Mouse (Mus musculus): Measurements from ENCODE around the gene Olfr568. TPM values are rescaled to one million over a fixed set of nuclear protein-coding genes. Genes with fewer than 3 reads are reported as not detected.

Olfr568 gene
- polyA plus RNA-seq, 1 experiment from 2014 or later = not detected

Other genes starting within 250 kb of the Olfr568 start
- not detected in 2 replicates for gene Olfr554, start 238.7 kb upstream of the Olfr568 start, polyA plus RNA-seq (2016; fragmentation: Nextera tagmentation; extraction: Ambion mirVana)
- not detected in 2 replicates for gene Olfr555, start 218.3 kb upstream of the Olfr568 start, polyA plus RNA-seq (2016; fragmentation: Nextera tagmentation; extraction: Ambion mirVana)
- gene Olfr556, start 212.2 kb upstream of the Olfr568 start, polyA plus RNA-seq (2016; fragmentation: Nextera tagmentation; extraction: Ambion mirVana) = not detected in 2 replicates
- gene Trim68, start 189.8 kb upstream of the Olfr568 start, polyA plus RNA-seq (2016; fragmentation: Nextera tagmentation; extraction: Ambion mirVana) = 10.8 and 12.4 TPM in 2 replicates
- gene Olfr557, start 181.2 kb upstream of the Olfr568 start, polyA plus RNA-seq (2016; fragmentation: Nextera tagmentation; extraction: Ambion mirVana) = not detected in 2 replicates
- gene Olfr558, start 174.9 kb upstream of the Olfr568 start, polyA plus RNA-seq (2016; fragmentation: Nextera tagmentation; extraction: Ambion mirVana) = 1.3 and 1.8 TPM in 2 replicates
- 0.08 TPM in 1 of 2 replicates, not detected in the other for gene Olfr33, start 158.1 kb upstream of the Olfr568 start, polyA plus RNA-seq (2016; fragmentation: Nextera tagmentation; extraction: Ambion mirVana)
- gene Olfr559, start 149.6 kb upstream of the Olfr568 start, polyA plus RNA-seq (2016; fragmentation: Nextera tagmentation; extraction: Ambion mirVana) = 0.20 TPM in 1 of 2 replicates, not detected in the other
- gene Olfr560, start 117.8 kb upstream of the Olfr568 start, polyA plus RNA-seq (2016; fragmentation: Nextera tagmentation; extraction: Ambion mirVana) = not detected in 2 replicates
- 0.19 and 0.48 TPM in 2 replicates for gene Olfr78, start 117.7 kb upstream of the Olfr568 start, polyA plus RNA-seq (2016; fragmentation: Nextera tagmentation; extraction: Ambion mirVana)
- gene Olfr561, start 105.9 kb upstream of the Olfr568 start, polyA plus RNA-seq (2016; fragmentation: Nextera tagmentation; extraction: Ambion mirVana) = 0.13 and 0.18 TPM in 2 replicates
- gene Olfr564, start 73.6 kb upstream of the Olfr568 start, polyA plus RNA-seq (2016; fragmentation: Nextera tagmentation; extraction: Ambion mirVana) = not detected in 2 replicates
- not detected in 2 replicates for gene Olfr566, start 18.4 kb upstream of the Olfr568 start, polyA plus RNA-seq (2016; fragmentation: Nextera tagmentation; extraction: Ambion mirVana)
- not detected in 2 replicates for gene Olfr569, start 13.8 kb downstream of the Olfr568 start, polyA plus RNA-seq (2016; fragmentation: Nextera tagmentation; extraction: Ambion mirVana)
- gene Olfr570, start 17.5 kb downstream of the Olfr568 start, polyA plus RNA-seq (2016; fragmentation: Nextera tagmentation; extraction: Ambion mirVana) = not detected in 2 replicates
- gene Olfr571, start 40.4 kb downstream of the Olfr568 start, polyA plus RNA-seq (2016; fragmentation: Nextera tagmentation; extraction: Ambion mirVana) = not detected in 2 replicates
- gene Olfr572, start 47.3 kb downstream of the Olfr568 start, polyA plus RNA-seq (2016; fragmentation: Nextera tagmentation; extraction: Ambion mirVana) = not detected in 2 replicates
- gene Olfr573-ps1, start 65.5 kb downstream of the Olfr568 start, polyA plus RNA-seq (2016; fragmentation: Nextera tagmentation; extraction: Ambion mirVana) = not detected in 2 replicates
- gene Olfr574, start 71.3 kb downstream of the Olfr568 start, polyA plus RNA-seq (2016; fragmentation: Nextera tagmentation; extraction: Ambion mirVana) = not detected in 2 replicates
- gene Olfr575, start 81.7 kb downstream of the Olfr568 start, polyA plus RNA-seq (2016; fragmentation: Nextera tagmentation; extraction: Ambion mirVana) = not detected in 2 replicates
- gene Olfr576, start 85.5 kb downstream of the Olfr568 start, polyA plus RNA-seq (2016; fragmentation: Nextera tagmentation; extraction: Ambion mirVana) = not detected in 2 replicates
- not detected in 2 replicates for gene Olfr577, start 98.8 kb downstream of the Olfr568 start, polyA plus RNA-seq (2016; fragmentation: Nextera tagmentation; extraction: Ambion mirVana)
- not detected in 2 replicates for gene Olfr578, start 112.2 kb downstream of the Olfr568 start, polyA plus RNA-seq (2016; fragmentation: Nextera tagmentation; extraction: Ambion mirVana)
- gene Olfr582, start 160.9 kb downstream of the Olfr568 start, polyA plus RNA-seq (2016; fragmentation: Nextera tagmentation; extraction: Ambion mirVana) = not detected in 2 replicates
- not detected in 2 replicates for gene Olfr583, start 174.2 kb downstream of the Olfr568 start, polyA plus RNA-seq (2016; fragmentation: Nextera tagmentation; extraction: Ambion mirVana)
- not detected in 2 replicates for gene Olfr584, start 204.8 kb downstream of the Olfr568 start, polyA plus RNA-seq (2016; fragmentation: Nextera tagmentation; extraction: Ambion mirVana)
- gene Olfr585, start 220.6 kb downstream of the Olfr568 start, polyA plus RNA-seq (2016; fragmentation: Nextera tagmentation; extraction: Ambion mirVana) = not detected in 2 replicates
- not detected in 2 replicates for gene Olfr586, start 248.5 kb downstream of the Olfr568 start, polyA plus RNA-seq (2016; fragmentation: Nextera tagmentation; extraction: Ambion mirVana)

Data from neural tube, embryonic 12.5 days (tissue).